Mouse (Mus musculus) lung, postnatal 4 days (tissue): ENCODE results near the gene Inhbc.

Experiments used
- DNase-seq, 2 experiments: peaks; one replicate each; pipeline ENCODE4 v3.0.0; 2021

The Inhbc gene

DNA sequence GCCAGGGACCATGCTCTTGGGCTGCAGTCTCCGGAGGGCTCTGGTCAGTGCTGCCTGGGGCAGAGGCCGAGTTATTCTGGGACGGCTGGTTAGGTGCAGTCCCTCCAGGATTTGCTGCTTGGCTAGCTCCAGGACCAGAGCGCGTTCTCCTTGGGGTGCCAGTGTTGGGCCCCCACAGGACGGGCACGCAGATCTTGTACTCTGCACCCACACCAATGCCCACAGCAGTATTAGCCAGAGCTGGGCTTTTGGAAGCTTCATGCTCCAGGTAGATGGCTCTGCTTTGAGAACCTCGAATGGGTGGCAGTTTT, 19.0 kb downstream of the Inhbc start:
- no peak for DNase-seq

DNA sequence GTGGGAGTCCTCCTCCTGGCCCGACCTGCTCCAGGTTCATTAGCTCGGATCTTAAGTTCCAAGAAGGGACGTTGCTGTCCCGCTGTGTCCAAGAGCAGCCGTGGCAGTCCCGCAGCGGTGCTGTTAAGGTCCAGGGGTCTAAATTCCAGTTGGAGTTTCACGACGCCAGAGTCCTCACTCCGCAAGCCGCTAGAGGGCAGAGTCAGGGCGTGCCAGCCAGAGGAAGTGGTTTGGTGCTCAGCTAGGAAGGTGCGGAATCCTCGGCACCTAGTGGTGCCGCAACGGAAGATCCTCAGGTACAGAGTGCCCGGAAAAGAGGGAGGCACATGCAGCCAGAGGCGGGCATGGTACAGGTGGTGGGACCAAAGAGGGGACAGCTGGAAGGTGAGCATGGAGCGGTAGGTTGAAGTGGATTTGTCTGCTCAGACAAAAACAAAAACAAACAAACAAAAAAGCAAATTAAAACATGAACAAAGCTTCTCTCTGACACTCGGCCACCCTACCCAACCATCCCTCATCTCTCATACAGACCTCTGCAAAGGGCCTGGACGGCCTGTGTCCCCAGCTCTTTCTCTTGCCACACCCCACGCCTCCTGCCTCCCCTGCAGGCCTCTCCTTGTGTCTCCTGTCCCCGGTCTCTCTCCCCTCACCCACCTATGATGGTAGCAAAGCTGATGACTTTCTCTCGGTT, 19.5 kb downstream of the Inhbc start:
- DNase-seq: peak; percentile 66 to 79

DNA sequence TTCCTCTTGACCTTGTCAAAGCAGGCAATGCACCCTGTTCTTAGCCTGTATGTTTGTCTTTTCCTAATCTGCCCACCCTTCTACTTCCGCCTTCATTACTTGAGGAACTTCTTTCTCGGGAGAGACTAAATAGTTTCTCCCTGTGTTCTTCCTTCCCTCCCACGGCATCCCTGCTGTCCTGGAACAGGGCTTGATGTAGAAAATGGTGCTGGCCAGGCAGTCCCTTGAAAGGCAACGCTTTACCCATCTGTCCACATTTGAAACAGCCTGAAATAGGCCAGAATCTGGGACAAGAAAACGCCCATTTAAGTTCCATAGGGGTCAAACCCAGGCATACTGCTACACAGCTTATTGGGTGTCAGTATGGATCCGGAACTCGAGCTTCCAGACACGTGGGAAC, 20.4 kb downstream of the Inhbc start:
- DNase-seq: no peak

DNA sequence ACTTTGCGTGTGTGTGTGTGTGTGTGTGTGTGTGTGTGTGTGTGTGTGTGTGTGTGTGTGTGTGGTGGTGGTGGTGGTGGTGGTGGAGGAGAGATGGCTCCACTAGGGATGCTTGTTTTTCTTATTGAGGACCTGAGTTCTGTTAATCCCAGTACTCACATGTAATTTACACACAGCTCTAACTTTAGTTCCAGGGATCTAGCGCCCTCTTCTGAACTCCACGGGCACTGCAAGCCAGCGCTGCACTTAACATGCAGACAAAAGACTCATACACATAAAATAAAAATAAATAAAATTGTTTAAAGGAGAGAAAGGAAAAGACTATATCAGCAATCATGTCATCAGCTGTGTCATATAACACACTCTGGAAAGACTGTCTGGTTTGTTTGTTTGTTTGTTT, 21.3 kb downstream of the Inhbc start:
- no peak for DNase-seq

DNA sequence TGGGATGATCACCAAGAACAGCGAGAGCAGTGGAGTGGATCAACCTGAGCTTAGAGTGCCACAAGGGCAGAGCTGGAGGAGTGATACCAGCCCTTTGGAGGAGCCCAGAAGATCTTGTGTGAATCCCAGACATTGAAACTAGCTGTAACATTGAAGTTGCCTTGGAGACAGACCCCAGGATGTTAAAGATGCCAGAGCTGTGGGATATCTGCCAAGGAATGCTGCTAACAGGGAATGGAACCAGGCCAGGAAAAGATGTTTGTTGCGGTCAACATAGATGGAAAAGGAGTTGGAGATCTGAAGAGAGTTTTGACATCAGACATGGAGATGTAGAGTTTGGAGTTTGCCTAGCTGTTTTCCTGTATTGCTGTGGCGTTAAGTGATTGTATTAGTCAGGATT, 24.1 kb downstream of the Inhbc start:
- no peak for DNase-seq

DNA sequence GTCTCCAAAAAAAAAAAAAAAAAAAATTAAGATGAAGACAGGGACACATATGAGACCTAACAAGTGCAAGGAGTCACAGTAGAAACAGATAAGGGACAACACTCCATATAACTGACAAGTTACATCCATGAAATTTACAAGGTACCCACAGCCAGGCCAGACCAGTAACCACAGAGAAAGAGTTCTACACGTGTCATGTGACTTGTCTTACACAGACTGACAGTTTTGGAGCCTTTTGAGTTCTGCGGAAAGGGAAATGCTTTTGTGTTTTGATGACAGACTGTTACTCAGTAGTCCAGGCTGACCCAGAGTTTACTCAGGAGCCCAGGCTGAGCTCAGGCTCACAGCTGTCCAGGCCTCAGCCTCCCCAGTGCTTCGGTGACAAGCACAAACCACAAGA, 27.2 kb downstream of the Inhbc start:
- DNase-seq: no peak

DNA sequence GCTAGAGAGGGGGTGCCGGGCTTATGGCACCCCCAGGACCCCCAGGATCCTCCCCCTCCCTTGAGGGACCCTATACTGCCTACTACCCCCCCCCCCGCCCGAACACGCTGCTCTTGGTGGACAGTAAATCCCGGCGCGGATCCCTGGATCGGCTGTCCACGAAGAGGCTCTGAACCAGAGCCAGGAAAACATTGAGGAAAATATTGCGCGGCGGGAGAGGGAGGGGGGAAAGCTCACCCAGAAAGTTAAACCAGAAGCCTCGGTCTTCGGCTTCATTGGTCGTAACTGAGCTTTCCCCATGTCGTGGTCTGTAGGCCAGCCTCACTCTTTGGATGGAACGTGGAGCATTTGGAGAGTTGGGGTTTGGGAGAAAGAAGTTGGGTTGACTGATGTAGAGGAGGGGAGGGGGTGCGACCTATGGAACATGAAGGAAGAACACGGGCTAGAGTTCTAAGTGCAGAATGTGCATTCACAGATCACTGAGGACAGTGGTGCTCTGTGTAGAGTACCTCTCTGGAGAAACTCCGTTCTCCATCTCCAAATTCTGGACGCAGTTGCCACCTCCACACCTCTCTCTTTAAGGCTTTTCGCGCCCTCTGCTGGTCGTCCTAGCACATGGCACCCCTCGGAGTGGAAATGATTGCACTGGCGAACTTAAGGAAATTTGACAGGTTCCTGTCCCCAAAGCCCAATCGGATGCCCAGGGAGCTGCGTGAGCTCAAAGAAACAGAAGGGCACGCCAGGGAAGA, 28.2 kb downstream of the Inhbc start, which contains the start of gene Gli1:
Gene Gli1, minus strand, starts transcription at position 84 of the 749 bp plus-strand sequence.
- peak; percentile 80 to 91 for DNase-seq

DNA sequence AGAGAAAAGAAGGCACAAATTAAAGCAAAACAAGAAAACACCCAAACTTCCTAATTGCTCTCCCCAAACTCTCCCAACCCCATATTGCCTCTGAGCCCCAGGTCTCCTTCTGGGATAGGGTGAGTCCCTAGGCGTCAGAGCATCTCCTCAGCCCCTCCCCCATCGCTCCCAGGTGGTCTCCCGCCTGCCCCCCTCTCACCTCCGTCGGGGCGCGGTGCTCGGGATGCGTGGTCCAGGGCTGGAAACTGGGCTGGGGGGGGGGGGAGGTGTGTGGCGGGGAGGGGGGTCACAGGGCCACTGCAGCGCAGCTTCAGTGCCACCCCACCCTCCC, 28.9 kb downstream of the Inhbc start:
- DNase-seq: no peak

DNA sequence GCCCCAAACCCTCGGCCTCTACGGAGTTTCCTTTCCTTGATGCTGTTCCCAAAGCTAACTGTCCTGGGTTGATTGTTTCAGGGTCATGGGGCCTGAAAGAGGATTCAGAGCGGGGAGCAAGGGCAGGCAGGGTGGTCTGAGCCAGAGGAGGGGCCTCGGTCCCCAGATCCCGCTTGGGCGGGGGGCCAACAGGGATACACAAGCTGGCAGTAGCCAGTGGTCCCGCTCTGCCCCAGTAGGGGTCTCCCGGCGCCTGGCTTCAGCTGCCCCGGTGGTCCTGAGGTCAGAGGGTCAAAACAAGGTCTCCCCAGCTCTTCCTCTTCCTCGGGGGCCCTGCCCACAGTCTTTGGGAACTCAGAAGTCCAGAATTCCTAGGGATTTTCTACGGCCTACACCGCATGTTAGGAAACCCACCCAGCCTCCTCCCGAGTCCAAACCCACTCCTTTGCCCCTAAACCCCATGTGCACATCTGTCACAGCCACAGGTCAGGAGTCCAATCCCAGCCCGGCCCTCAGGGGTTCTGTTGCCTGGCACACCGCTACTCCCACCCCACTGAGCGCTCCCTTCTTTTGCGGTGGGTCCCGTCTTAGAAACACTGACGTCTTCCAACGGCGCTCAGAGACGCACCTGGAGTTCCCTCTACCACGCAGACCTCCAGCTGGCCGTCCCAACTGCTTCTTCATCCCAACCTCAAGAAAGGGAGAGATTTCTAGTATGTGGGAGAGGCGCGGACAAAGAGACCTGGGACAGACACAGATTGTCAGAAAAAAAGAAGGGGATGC, 29.5 kb downstream of the Inhbc start:
- peak; percentile 41 to 46 for DNase-seq

DNA sequence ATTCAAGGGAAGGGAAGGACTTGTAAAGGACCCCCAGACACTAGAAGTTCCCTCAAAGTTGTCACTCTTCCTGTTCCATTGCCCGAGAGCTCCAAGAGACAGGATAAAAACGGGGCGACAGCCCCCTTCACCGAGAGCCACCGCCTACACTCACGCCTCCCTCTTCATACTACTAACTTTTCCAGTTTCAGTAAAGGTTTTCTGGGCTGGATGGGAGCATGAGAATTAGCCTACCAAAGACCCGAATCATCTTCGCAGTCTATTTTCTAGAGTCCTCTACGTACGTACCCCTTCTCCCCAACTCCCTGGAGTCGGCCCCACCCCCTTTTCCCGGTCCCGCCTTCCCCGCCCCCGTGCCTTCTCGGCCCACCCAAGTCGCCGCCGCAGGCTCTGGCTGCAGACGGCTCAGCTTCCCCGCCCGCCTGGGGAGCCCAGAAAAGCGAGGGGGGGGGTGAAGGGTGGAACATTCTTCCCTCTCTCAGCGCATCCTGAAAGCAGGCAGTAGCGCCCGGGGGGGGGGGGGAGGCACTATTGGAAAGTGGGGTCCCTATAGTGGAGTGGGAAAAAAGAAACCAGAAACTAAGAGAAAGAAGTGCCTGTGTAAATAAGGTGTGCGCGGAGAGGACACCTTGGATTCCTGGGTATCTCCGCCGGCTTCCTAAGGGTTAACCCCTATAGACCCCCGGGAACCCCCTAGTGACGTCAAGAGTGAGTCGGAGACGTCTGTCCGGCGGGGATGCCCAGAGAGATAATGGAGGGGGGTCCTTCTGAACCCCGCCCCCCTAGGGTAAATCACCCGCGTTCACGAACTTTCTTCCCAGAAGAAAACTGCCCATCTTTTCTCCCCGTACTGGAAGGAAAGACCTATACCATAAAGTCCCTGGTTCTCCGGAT, 30.3 kb downstream of the Inhbc start:
- peak; percentile 72 to 79 for DNase-seq

DNA sequence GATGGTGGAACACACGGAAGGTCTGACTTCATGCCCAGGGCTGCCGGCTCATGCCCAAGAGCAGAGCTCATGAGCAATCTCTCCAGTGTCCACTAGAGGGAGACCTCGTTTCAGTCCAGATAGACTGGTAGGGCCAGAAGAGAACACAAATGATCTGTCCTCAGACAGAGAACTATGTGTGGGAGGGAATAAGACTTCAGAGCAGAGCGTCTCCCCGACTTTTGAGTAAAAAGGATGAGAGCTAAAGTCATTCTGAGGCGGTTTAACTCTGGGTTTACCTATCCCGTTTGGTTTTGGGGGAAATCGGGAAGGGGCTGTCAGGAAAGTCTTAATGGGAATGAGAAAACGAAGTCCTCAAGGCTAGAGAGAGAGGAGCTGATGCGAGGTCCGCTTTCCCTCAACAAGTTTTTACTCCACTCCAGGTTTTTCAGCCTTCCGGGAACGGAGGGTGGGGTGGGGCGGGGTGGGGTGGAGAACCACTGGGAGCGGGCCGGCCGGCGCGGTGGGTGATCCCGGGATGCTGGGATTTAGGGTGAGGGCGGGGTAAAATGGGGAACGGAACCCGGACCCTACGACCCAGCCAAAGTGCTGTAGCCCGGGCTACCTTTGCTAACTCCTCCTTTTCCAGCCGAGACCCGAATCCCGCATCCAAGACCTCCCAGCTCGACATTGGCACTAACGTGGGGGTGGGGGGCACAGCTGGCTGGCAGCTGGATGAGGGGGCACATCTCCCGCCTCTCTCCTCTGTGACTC, 31.1 kb downstream of the Inhbc start:
- DNase-seq: peak; percentile 80 to 90

DNA sequence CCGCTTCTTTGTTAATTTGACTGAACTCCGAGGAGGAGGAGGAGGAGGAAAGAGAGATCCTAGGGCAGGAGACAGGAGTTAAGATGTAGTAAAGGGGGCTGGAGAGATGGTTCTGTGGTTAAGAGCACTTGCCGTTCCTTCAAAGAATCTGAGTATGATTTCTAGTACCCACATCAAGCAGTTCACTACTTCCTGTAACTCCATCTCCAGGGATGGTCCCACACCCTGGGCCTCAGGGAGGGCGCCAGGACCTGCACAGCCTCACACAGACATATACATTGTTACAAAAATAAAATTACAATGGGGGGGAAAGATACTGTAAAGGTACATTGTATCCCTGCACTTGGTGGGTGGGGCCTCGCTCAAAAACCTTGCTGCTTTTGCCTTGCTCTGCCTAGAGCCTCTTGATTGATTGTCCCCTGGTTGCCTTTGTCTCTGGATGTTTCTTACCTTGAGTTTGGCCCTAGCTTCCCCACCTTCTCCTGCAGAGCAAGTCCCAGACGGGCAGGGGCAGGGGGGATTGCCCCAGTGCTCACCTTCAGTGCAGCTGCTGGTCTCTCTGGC, 32.6 kb downstream of the Inhbc start:
- DNase-seq: no peak

DNA sequence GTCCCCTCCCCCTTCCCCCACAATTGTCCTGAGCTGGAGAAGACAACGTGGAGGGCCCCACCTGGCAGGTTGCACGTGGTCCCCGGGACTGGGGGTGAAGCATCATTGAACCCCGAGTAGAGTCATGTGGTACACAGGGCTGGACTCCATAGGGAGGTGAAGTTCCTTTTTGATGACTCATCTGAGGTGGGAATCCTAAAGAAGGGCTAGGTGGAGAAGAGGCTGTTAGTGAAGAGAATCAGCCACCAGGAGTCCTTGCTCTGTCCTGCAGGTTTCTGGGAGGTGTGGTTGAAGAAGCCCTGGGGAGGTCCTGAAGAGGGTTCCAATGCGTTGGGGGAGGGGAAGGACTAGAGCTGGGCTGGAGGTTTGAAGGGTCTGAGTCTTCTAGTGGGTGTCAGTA, 33.3 kb downstream of the Inhbc start:
- DNase-seq: no peak

DNA sequence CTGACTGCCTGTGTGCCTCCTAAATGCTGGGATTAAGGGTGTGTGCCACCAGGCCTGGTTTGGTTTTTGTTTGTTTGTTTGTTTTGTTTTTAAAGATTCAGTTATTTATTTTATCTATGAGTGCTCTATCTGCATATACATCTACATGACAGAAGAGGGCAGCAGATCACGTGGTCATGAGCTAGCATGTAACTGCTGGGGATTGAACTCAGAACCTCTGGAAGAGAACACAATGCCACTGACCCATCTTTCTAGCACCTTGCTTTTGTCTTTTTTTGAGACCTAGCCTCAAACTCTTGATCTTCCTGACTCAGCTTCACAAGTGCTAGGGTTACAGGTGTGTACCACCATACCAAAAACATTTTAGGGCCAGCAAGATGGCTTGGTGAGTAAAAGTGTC, 35.0 kb downstream of the Inhbc start:
- DNase-seq: no peak

DNA sequence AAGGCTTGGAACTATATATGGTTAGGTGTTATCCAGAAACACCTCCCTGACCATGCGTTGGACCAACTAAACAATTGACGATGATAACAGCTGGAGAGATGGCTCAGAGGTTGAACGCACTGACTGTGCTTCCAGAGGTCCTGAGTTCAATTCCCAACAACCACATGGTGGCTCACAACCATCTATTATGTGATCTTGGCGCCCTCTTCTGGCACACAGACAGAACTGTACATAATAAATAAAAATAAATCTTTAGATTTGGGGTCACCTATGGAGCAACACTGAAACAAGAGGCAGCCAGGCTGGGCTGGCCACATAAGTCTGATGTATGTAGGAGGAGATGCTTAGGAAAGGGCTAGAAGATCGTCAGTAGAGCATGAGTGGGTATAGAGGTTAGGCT, 37.1 kb downstream of the Inhbc start:
- DNase-seq: no peak

DNA sequence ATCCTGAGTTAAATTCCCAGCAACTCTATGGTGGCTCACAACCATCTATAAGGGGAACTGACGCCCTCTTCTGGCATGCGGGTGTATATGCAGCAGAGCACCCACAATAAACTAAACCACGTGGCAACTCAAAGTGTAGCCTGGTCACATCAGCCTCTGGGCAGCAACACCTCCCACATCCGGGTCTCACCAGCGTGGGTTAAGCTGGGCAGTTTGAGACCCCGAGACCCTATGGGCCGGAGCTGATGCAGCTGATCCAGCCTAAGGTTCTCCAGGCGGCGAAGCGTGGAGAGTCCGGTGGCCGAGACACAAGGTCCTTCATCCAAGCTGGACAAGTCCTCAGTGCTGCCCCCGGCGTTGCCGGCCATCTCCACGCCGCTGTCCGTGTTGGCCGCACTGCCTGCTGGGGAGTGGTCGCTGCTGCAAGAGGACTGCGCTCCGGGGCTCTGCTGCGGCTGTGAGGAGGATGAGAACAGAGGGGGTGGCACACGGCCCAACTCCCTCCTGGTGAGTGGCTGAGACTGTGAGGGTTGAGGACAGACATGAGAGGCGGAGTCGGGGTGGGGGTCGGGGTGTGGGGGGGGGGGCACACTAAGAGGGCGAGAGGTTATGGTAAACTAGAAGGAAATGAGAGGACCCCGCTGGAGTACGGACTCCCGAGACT, 37.9 kb downstream of the Inhbc start:
- no peak for DNase-seq

DNA sequence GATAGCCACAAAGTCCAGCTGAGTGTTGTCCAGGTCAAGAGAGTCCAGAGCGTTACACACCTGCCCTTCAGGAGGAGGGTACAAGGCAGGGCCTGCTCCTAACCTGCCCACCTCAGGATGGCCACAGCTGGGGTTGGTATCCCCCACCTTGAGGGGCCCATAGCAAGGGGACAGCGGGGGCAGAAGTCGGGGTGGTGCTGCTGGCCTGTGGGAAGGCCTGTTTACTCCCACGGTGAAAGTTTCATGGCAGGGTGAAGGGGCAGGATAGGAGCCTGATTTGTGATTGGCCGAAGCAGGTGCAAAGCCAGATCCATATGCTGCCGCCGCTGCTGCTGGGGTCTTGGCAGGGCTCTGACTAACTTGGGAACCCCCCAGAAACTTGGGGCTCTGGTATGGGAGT, 40.0 kb downstream of the Inhbc start:
- no peak for DNase-seq

DNA sequence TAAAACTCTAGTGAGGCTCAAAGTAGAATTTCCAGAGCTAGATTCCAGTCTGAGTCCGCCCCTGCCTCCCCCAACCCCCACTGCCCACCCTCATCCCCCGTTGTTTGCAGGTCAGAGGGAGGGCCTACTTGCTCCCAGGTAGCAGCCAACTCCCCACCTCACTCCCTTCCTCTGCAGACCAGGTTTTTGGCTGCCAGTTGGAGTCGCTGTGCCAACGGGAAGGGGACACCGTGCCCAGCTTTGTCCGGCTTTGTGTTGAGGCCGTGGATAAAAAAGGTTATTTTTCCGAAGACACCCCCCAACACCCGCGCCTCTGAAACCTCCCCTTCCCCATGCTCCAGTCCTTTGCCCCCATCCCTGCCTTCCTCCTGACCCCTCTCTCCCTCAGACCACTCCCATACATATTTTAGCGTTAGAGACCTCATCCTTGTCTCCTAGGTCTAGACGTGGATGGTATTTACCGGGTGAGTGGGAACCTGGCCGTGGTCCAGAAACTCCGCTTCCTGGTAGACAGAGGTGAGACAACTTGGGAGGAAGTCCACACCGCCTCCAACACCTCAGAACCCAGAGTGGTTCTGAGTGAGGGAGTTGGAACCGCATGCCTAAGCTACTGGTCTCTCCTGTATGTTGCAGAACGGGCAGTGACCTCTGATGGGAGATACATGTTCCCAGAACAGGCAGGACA, 42.6 kb downstream of the Inhbc start:
- no peak for DNase-seq

DNA sequence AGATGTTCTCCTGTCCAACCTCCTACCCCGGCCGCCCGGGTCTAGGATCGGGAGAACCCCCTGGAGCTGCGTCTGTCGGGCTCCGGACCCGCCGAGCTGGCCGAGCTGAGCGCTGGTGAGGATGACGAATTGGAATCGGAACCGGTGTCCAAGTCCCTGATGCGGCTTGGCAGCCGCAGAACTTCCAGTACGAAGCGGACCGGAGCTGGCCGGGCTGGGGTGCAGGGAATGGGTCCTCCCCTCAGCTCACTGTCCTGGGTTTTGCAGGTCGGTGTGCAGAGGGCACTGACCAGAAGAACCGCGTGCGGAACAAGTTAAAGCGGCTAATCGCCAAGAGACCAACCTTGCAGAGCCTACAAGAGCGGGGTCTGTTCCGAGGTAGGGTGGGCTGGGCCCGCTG, 43.4 kb downstream of the Inhbc start:
- DNase-seq: peak in 1 of 2 experiments; percentile 37

DNA sequence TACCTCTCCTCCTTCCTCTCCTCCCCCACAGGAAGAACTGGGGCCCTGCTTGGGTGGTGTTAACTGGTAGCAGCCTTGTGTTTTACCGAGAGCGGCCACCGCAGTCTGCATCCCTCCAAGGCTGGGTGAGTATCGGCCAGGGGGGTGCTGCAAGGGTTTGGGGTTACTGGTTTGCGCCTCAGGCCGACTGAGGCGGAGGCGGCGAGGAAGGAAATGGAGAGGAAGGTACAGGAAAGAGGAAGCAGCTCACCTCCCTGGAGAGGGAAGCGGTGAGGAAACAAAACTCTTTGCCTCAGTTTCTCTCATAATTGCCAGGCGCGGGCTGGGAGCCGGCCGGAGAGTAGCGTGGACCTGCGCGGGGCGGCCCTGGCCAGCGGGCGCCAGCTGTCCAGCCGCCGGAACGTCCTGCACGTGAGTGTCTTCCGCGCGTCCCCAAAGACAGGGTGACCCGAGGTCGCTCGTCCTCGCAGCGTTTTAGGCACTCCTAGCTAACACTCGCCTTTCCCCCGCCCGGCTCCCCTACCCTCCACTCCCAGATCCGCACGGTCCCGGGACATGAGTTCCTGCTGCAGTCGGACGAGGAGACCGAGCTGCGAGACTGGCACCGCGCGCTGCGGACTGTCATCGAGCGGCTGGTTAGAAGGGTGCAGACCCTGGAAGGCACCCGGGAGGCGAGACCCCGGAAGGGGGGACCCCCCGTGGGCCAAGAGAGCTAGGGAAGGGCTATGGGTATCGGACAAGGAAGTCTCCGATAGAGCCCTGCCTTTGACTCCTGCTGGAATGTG, 44.0 kb downstream of the Inhbc start:
- peak; percentile 32 to 40 for DNase-seq
